Mouse (Mus musculus): Measurements from ENCODE around the gene Zbtb32.

The Zbtb32 gene

GRCm38 (mm10) chr7:30567555-30567954 is 31.2 kb downstream of the Zbtb32 start:
- no peak for DNase-seq (ENCODE audit: low spot score in 2 of 2)

- DNase-seq (ENCODE audit: low spot score in 2 of 2): no peak
These were observed 32.7 kb downstream of the Zbtb32 start for GRCm38 (mm10) chr7:30566033-30566432.

DNA sequence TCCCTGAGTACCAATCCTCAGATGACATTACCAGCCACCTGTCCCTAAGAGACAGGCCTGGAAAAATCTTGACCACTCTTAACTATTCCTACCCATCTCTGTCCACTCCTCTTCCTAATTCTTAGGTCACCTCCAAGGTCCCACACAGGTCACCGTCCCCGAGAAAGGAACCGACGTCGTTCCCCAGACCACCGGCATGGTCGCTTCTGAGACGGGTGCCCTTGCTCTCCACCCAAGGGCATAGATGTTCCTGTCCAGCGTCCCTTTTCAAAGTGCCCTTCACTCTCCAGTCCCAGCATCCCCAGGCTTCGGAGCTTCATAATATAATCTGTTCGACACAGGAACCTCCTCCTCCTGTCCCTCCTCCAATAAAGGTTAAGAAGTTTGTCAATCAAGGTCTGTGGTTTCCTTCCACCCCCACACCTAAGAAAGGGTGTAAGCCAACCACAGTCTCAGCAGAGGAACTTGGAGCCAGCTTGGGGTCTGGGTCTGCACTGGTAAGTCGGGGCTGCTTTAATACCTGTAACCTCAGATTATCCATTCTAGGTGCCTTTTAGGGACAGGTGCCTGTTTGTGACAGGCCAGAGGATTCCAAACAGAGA is 33.6 kb downstream of the Zbtb32 start, which contains the start of gene Igflr1:
Gene Igflr1, plus strand, starts transcription at position 458 of the 602 bp plus-strand sequence.
- DNase-seq (ENCODE audit: low spot score in 2 of 2): no peak

GRCm38 (mm10) chr7:30563906-30564280 is 34.8 kb downstream of the Zbtb32 start:
- DNase-seq (ENCODE audit: low spot score in 2 of 2): no peak

DNA sequence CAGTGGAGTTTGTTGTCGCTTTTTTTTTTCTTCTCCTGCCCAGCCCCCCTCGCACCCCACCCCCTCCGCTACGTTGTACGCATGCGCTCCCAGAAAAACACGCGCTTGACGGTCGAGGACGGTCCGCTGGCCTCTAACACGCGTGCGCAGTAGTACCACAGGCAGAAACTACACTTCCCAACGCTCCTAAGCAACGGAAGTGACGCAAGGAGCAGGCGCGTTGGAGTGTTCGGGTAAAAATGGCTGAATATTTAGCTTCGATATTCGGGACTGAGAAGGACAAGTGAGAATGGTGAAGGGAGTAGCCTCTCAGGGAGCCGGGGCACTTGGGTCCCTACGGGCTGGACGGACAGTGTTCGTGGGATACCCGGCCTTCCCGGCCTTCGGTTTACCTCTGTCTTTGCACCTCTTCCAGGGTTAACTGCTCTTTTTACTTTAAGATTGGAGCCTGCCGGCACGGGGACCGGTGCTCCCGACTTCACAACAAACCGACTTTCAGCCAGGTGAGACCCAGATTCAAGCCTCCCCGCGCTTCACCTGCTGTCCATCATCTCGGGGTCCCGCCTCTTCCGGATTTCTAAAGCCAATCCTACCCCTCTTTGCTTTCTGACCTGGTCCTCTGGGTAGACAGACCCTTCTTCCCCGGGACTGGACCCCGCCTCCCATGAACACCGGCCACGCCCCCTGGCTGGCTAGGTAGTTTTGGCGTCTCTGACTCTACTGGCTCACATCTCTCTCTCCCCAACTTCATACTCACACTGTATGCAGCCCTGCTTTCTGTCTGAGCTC is 35.4 kb downstream of the Zbtb32 start, which contains the start of the genes U2af1l4, Gm49396 and Psenen:
Gene U2af1l4, plus strand, starts transcription at position 185 of the 789 bp plus-strand sequence.
Gene Gm49396, plus strand, starts transcription at position 228 of the 789 bp plus-strand sequence.
Gene Psenen, minus strand, starts transcription at position 511 of the 789 bp plus-strand sequence.
- peak; percentile 92 to 97 for DNase-seq (ENCODE audit: low spot score in 2 of 2)

- peak in 1 of 2 experiments; percentile 55 for DNase-seq (ENCODE audit: low spot score in 2 of 2)
These were observed 36.1 kb downstream of the Zbtb32 start for GRCm38 (mm10) chr7:30562526-30563116.

DNA sequence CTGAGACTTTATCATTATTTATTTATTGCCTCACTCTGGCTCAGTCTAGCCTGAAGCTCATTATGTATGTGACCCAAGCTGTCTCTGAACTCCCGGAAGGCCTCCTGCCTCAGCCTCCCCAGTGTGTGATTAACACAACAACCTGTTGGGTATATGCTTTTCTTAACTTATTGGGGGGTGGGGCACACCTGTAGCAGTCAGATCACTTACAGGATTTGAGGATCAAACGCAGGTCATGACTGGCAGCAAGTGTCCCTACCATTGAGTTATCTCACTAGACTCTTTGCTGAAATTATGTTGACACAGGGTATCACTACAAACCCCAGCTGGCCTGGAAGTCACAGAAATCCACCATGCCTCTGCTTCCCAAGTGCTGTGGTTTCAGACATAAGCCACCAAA is 38.4 kb downstream of the Zbtb32 start:
- DNase-seq (ENCODE audit: low spot score in 2 of 2): no peak

DNA sequence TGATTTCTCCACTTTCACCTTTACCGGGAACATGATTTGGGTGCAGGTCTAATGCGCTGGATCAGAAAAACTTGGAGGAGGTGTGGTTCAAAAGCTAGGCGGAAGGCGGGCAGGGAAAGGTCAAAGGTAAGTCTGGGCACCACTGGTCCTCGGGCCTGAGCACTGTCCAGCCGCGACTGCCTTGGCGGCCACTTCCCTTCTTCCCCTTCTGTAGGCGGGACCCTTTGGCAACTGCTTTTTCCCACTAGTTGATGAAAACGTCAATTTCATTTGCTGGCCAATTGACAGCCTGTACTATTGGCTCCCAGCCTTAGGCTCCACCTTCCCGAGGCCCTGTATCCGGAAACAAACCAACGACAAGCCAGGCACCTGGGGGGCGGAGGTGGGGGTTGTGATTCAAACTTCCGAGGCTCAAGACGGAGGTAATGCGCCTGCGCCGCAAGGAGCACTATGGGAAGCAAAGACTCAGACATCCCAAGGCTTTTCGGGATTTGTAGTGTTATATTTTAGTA is 39.2 kb downstream of the Zbtb32 start, which contains the start of gene Lin37:
Gene Lin37, minus strand, starts transcription at position 396 of the 512 bp plus-strand sequence.
- peak; percentile 99 for DNase-seq (ENCODE audit: low spot score in 2 of 2)

GRCm38 (mm10) chr7:30558656-30559442 is 39.9 kb downstream of the Zbtb32 start:
- DNase-seq (ENCODE audit: low spot score in 2 of 2): no peak

DNA sequence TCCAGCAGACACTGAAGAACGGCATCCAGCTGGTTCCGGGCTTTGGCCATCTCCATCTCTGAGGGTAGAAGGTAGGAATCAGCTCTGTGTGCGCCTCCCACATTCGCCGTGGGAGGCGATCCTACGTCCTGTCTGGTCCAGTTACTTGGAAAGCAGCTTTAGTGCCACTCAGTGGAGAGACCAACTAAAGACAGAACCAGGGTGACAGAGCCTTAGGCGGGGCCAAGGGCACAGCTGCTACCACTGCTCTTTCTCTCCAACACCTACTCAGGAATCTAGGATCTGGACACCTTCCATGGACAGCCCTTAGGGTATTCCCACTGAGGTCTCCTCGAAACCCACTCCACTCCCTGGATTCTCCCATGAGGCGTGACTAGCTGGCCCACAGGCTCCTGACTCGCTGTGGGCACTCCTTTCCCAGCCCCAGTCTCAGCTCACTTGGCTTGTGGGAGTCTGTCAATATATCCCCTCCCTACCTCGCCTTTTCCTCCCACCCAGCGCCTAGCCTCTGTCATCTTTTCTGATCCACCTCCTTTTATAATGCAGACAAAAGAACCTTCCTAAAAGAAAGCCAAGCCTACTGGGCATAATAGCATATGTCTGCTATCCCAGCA is 40.7 kb downstream of the Zbtb32 start:
- no peak for DNase-seq (ENCODE audit: low spot score in 2 of 2)

DNA sequence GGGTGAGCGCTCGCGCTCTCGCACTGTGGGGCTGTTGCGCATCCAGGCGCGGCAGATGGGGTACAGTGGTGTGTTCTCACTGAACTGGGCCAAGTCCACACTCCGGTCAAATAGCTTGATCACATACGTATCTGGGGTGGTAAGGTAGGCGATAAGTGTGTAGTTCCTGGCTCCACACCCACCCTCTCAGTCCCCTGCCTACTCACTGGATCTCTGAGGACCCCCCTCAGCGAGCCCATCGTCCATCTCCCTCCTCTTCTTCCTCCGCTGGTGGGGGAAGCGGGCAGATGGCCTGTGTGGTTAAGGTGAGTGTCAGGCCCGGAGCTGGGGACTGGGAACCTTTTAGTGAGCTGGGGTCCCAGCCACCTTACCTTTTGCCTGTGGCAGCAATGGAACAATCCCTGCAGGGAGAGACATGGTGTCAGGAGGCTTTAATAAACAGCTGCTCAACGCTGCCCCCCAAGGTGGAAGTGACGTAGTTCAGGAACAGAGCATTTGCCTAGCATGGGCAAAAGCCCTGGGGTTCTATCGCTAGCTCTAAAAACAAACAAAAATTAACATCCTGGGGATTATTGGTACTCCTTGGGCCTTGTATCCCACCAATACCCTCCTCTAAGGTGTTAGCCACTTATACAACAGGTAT is 41.7 kb downstream of the Zbtb32 start:
- DNase-seq (ENCODE audit: low spot score in 2 of 2): no peak

GRCm38 (mm10) chr7:30553810-30554584 is 44.7 kb downstream of the Zbtb32 start:
- no peak for DNase-seq (ENCODE audit: low spot score in 2 of 2)

GRCm38 (mm10) chr7:30553021-30553589 is 45.6 kb downstream of the Zbtb32 start:
- DNase-seq (ENCODE audit: low spot score in 2 of 2): no peak

DNA sequence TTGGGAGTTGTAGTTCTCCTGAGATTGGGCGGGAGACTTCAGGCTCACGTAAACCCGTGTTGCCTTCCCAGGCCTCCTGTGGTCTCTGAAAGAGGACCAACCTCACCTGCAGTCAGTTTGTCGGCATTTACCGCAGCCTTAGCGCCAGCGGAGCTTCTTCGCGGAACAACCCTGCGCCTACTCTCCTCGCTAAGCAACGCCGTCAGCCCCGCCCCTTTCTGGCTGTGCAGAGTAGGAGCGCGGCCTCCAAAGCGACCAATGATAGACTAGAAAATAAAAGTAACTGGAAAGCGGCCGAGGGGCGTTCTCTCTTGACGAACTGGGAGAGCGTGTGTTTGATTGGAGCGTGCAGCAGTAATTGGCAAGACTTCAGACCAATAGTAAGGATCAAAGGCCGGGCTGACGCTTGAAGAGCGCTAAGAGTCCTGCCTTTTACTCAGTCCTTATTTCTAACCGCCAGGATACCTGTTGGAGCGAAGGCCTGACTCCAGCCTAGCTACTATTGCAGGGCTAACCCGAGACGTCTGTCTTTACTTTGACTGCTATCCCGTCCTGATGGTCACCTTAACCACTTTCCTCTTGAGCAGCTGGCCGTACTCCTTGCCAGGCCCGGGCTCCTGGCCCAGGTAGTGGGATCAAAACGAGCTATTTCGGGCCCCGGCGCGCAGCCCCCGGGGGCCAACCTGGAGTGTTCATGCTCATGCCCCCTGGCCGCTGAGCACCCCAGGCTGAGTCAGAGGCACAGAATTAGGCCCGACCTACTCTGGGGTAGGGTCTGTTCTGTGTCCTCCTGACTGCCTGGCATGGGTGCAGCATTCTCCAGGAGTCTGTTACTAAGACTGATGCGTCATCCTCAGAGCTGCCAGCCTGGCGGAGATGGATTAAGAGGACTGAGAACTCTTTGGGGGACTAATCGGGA is 46.3 kb downstream of the Zbtb32 start, which contains the start of the genes Hspb6 and Proser3:
Gene Hspb6, plus strand, starts transcription at position 77 of the 919 bp plus-strand sequence.
Gene Proser3, minus strand, starts transcription at position 198 of the 919 bp plus-strand sequence.
- peak; percentile 93 to 98 for DNase-seq (ENCODE audit: low spot score in 2 of 2)

DNA sequence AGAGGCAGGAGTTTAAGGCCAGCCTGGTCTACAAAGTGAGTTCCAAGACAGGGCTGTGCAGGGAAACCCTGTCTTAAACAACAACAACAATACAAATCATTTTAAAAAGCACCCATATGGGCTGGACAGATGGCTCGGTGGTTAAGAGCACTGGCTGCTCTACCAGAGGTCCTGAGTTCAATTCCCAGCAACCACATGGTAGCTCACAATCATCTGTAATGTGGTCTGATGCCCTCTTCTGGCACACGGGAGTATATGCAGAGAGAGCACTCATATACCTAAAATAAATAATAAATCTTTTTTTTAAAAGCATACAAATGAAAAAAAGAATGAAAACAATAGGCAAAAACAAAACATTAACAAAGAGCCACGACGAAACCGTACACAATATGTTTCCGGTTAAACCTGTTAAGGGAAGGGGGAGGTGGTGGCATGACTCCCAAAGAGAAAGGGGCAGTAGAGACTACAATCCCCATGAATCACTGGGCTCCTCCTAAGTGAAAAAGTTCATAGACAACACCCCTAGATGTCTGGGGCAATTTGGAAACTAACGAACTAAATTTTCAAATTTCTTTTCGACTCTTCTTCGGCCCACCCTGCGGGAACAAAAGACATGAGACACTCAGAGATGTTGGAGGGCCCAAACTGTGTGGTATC is 47.1 kb downstream of the Zbtb32 start:
- DNase-seq (ENCODE audit: low spot score in 2 of 2): no peak

DNA sequence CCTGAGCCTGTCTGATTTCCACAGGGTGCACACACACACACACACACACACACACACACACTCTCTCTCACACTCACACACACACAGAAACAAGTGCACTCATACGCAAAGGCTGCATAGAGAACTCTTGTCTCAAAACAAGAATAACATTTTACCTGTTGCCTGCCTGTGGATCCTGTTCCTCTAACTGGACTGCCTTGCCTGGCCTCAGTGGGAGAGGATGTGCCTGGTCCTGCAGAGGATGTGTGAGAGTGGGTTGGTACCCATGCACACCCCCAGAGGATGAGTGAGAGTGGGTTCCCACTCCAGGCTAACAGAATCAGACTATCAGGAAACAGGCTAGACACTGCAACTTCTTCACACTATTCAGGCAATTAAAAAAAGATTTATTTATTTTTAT is 48.1 kb downstream of the Zbtb32 start:
- DNase-seq (ENCODE audit: low spot score in 2 of 2): no peak

GRCm38 (mm10) chr7:30549880-30550279 is 48.8 kb downstream of the Zbtb32 start:
- no peak for DNase-seq (ENCODE audit: low spot score in 2 of 2)

DNA sequence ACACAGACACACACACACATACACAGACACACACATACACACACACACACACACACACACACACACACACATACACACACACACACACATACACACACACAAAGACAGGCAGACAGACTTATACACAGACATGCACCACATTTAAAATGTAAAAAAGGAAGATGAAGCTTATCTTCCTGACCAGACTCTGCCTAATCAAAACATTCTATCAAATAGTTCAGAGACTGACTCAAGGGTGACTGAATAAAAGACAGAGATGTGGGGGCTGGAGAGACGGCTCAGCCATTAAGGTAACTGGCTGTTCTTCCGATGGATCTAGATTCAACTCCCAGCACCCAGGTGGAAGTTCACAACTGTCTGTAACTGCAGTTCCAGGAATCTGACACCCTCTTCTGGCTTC is 54.4 kb downstream of the Zbtb32 start:
- no peak for DNase-seq (ENCODE audit: low spot score in 2 of 2)
